Mouse (Mus musculus) kidney, adult 18-20 months (tissue): ENCODE data around the gene St6galnac3.

ENCODE experiments used
- DNase-seq: peaks from one replicate; pipeline ENCODE4 v3.0.0; 2021

The St6galnac3 gene

GRCm38 (mm10) chr3:153509643-153510042, 215.3 kb downstream of the St6galnac3 start:
- no peak for DNase-seq

GRCm38 (mm10) chr3:153509029-153509428, 215.9 kb downstream of the St6galnac3 start:
- no peak for DNase-seq

GRCm38 (mm10) chr3:153508592-153508991, 216.4 kb downstream of the St6galnac3 start:
- DNase-seq: no peak

GRCm38 (mm10) chr3:153507599-153507998, 217.4 kb downstream of the St6galnac3 start:
- no peak for DNase-seq

- no peak for DNase-seq
Measured at GRCm38 (mm10) chr3:153502488-153502887, 222.5 kb downstream of the St6galnac3 start.

- peak; percentile 58 for DNase-seq
Measured at GRCm38 (mm10) chr3:153501333-153501877, 223.6 kb downstream of the St6galnac3 start.

GRCm38 (mm10) chr3:153492986-153493385, 232.0 kb downstream of the St6galnac3 start:
- DNase-seq: no peak

- DNase-seq: no peak
Measured at GRCm38 (mm10) chr3:153489718-153490117, 235.3 kb downstream of the St6galnac3 start.

GRCm38 (mm10) chr3:153488931-153489330, 236.0 kb downstream of the St6galnac3 start:
- no peak for DNase-seq

- no peak for DNase-seq
Measured at GRCm38 (mm10) chr3:153485176-153485575, 239.8 kb downstream of the St6galnac3 start.

- DNase-seq: no peak
Measured at GRCm38 (mm10) chr3:153484701-153485100, 240.3 kb downstream of the St6galnac3 start.

GRCm38 (mm10) chr3:153483691-153484090, 241.3 kb downstream of the St6galnac3 start:
- no peak for DNase-seq

GRCm38 (mm10) chr3:153482098-153482497, 242.9 kb downstream of the St6galnac3 start:
- DNase-seq: no peak

- no peak for DNase-seq
Measured at GRCm38 (mm10) chr3:153481012-153481411, 244.0 kb downstream of the St6galnac3 start.

- DNase-seq: no peak
Measured at GRCm38 (mm10) chr3:153480636-153481006, 244.4 kb downstream of the St6galnac3 start.

GRCm38 (mm10) chr3:153480005-153480635, 244.9 kb downstream of the St6galnac3 start:
- no peak for DNase-seq

GRCm38 (mm10) chr3:153475919-153476318, 249.1 kb downstream of the St6galnac3 start:
- DNase-seq: no peak

- DNase-seq: no peak
Measured at GRCm38 (mm10) chr3:153475461-153475860, 249.5 kb downstream of the St6galnac3 start.

- no peak for DNase-seq
Measured at GRCm38 (mm10) chr3:153472583-153473471, 252.1 kb downstream of the St6galnac3 start.

- DNase-seq: no peak
Measured at GRCm38 (mm10) chr3:153463849-153464248, 261.1 kb downstream of the St6galnac3 start.

- no peak for DNase-seq
Measured at GRCm38 (mm10) chr3:153460173-153460572, 264.8 kb downstream of the St6galnac3 start.

- no peak for DNase-seq
Measured at GRCm38 (mm10) chr3:153458593-153458992, 266.4 kb downstream of the St6galnac3 start.

GRCm38 (mm10) chr3:153457701-153458100, 267.3 kb downstream of the St6galnac3 start:
- DNase-seq: peak; percentile 11

GRCm38 (mm10) chr3:153457203-153457602, 267.8 kb downstream of the St6galnac3 start:
- DNase-seq: no peak
